Mouse (Mus musculus) hindbrain, embryonic 11.5 days (tissue): ENCODE results near the gene Mdm2. TPM values are rescaled to one million over a fixed set of nuclear protein-coding genes. Genes with fewer than 3 reads are reported as not detected.

Experiments used
- ATAC-seq: fragments of 200-750 bp; cut with Nextera tagmentation; 2 replicates; pipeline ENCODE4 v1.8.0; 2017; ENCODE audit warnings: mild to moderate bottlenecking, moderate TSS enrichment, moderate library complexity; ENCODE audit not compliant: low FRiP score
- DNase-seq: peaks from one replicate; pipeline ENCODE4 v3.0.0-alpha.2; 2015; ENCODE audit warnings: low spot score
- H3K27ac ChIP-seq: fragments of 300-500 bp; sonication (generic); 2 replicates; pipeline ENCODE4 v1.5.1; 2014; ENCODE audit warnings: mild to moderate bottlenecking, low read depth, low read length
- H3K27me3 ChIP-seq: fragments of 300-500 bp; sonication (generic); 2 replicates; pipeline ENCODE4 v1.6.1; 2014; ENCODE audit warnings: mild to moderate bottlenecking, low read length, moderate library complexity, mixed read lengths; ENCODE audit not compliant: control insufficient read depth, insufficient read depth
- H3K36me3 ChIP-seq: fragments of 300-500 bp; sonication (generic); 2 replicates; pipeline ENCODE4 v1.6.1; 2014; ENCODE audit warnings: mild to moderate bottlenecking, low read length, moderate library complexity, mixed read lengths; ENCODE audit not compliant: control insufficient read depth, insufficient read depth
- H3K4me1 ChIP-seq: fragments of 300-500 bp; sonication (generic); replicated peaks from 2 replicates; pipeline ENCODE4 v1.6.1; 2014; ENCODE audit warnings: low read length, mixed read lengths; ENCODE audit not compliant: control insufficient read depth, insufficient read depth
- H3K4me2 ChIP-seq: fragments of 300-500 bp; sonication (generic); replicated peaks from 2 replicates; pipeline ENCODE4 v1.6.1; 2014; ENCODE audit warnings: mild to moderate bottlenecking, low read depth, low read length
- H3K4me3 ChIP-seq: fragments of 300-500 bp; sonication (generic); 2 replicates; pipeline ENCODE4 v1.5.1; 2014; ENCODE audit warnings: low read depth, low read length
- H3K9ac ChIP-seq: fragments of 300-500 bp; sonication (generic); 2 replicates; pipeline ENCODE4 v1.6.1; 2014; ENCODE audit warnings: low read depth, low read length
- H3K9me3 ChIP-seq: fragments of 300-500 bp; sonication (generic); 2 replicates; pipeline ENCODE4 v1.6.1; 2016; ENCODE audit warnings: low read length; ENCODE audit not compliant: control insufficient read depth
- WGBS: fragments of 180-500 bp; shearing (Covaris S2); extraction: QIAGEN DNeasy Blood & Tissue Kit; methylation state at CpG from one replicate; pipeline ENCODE4 v1.1.7; 2014; 5-methylcytosine and 5-hydroxymethylcytosine counted together
- polyA plus RNA-seq: library from polyadenylated mRNA; unstranded; fragments of >200 nt; fragmentation: Nextera tagmentation; extraction: Ambion mirVana; gene quantifications from 2 replicates; pipeline ENCODE4 v1.2.1, GENCODE M21; 2014

Mdm2 gene
- polyA plus RNA-seq, 1 experiment from 2014 or later = 87.8 TPM

GRCm38 (mm10) chr10:117755086-117755798 lies 44.7 kb upstream of the Mdm2 start:
- H3K9ac ChIP-seq = no peak overlapping the region
- H3K4me3 ChIP-seq = no peak overlapping the region
- WGBS = 91% methylated on average over 13 of the region's 13 CpGs
- peaks cover 18% of the 10 kb centered on the region for H3K36me3 ChIP-seq
- no peaks in the 10 kb centered on the region for H3K27me3 ChIP-seq
- no peak overlapping the region for H3K27ac ChIP-seq
- no peak for ATAC-seq
- DNase-seq = no peak
- H3K4me2 ChIP-seq = no peak overlapping the region
- no peaks in the 10 kb centered on the region for H3K9me3 ChIP-seq
- no peaks in the 10 kb centered on the region for H3K4me1 ChIP-seq

DNA sequence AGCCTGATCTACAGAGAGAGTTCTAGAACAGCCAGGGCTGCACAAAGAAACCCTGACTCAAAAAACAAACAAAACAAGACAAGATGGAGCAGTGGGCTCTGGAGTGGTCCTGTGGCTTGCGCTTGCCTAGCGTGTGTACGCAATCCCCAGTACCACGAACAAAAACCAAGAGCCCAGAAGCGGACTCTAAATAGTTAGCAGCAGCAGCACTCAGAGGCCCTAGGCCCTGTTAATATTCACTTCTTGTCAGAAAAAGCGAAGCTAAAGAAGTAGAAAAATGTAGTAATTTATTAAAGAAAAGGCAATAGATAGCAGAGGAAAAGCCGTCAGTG lies 44.0 kb upstream of the Mdm2 start:
- 97% methylated on average over 7 of the region's 7 CpGs for WGBS
- Histone ChIP-seq H3K27me3 (no peaks in the 10 kb centered on the region), H3K9me3 (no peaks in the 10 kb centered on the region), H3K36me3 (peaks cover 20% of the 10 kb centered on the region), H3K9ac (no peak overlapping the region), H3K4me3 (no peak overlapping the region), H3K4me2 (no peak overlapping the region), H3K4me1 (no peaks in the 10 kb centered on the region), H3K27ac (no peak overlapping the region)
- ATAC-seq (no peak), DNase-seq (no peak)

GRCm38 (mm10) chr10:117753711-117754608 lies 43.4 kb upstream of the Mdm2 start:
- no peaks in the 10 kb centered on the region for H3K4me1 ChIP-seq

DNA sequence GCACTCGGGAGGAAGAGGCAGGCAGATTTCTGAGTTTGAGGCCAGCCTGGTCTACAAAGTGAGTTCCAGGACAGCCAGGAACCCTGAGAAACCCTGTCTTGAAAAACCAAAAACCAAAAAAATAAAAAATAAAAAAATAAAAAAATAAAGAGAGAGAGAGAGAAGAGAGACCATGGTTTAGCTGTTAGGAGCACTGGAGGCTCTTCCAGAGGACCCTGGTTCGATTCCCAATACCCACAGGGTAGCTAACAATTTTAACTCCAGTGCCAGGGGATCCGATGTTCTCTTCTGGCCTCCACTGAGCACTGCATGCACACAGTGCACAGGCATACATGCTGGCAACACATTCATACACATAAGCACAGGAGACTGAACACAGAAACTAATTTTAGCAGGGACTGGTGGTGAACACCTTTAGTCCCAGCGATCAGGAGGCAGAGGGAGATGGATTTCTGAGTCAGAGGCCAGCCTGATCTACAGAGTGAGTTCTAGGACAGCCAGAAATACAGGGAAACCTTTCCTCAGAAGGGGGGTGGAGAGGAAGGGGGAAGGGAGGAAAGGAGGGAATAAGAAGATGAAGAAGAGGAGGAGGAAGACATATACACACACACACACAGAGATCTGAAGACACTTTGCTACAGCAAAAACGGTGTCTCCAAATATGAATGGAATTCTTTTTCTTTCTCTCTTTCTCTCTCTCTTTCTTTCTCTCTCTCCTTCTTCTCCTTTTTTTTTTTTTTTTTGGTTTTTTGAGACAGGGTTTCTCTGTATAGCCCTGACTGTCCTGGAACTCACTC lies 42.5 kb upstream of the Mdm2 start:
- WGBS = over 99% methylated on average over 5 of the region's 5 CpGs
- H3K36me3 ChIP-seq = peaks cover 17% of the 10 kb centered on the region

More at GRCm38 (mm10) chr10:117753711-117754608, 43.4 kb upstream of the Mdm2 start:
- ATAC-seq (no peak), DNase-seq (no peak)
- Histone ChIP-seq H3K9me3 (no peaks in the 10 kb centered on the region), H3K27me3 (no peaks in the 10 kb centered on the region), H3K9ac (no peak overlapping the region), H3K4me2 (no peak overlapping the region), H3K4me3 (no peak overlapping the region), H3K27ac (no peak overlapping the region), H3K36me3 (peaks cover 19% of the 10 kb centered on the region)
- whole genome bisulfite sequencing = 90% methylated on average over 8 of the region's 8 CpGs

GRCm38 (mm10) chr10:117752304-117752821 lies 41.8 kb upstream of the Mdm2 start:
- DNase-seq (no peak), ATAC-seq (no peak)
- no peak overlapping the region for H3K27ac ChIP-seq
- H3K4me2 ChIP-seq = no peak overlapping the region
- no peak overlapping the region for H3K4me3 ChIP-seq
- no peaks in the 10 kb centered on the region for H3K9me3 ChIP-seq
- peaks cover 11% of the 10 kb centered on the region for H3K36me3 ChIP-seq
- H3K27me3 ChIP-seq = no peaks in the 10 kb centered on the region
- no peak overlapping the region for H3K9ac ChIP-seq
- no peaks in the 10 kb centered on the region for H3K4me1 ChIP-seq
- 97% methylated on average over 7 of the region's 7 CpGs for WGBS

More for the DNA sequence above, 42.5 kb upstream of the Mdm2 start:
- no peaks in the 10 kb centered on the region for H3K27me3 ChIP-seq
- H3K9me3 ChIP-seq = no peaks in the 10 kb centered on the region
- H3K4me1 ChIP-seq = no peaks in the 10 kb centered on the region
- H3K4me3 ChIP-seq = no peak overlapping the region
- H3K4me2 ChIP-seq = no peak overlapping the region
- no peak overlapping the region for H3K27ac ChIP-seq
- no peak for DNase-seq
- no peak for ATAC-seq
- H3K9ac ChIP-seq = no peak overlapping the region

DNA sequence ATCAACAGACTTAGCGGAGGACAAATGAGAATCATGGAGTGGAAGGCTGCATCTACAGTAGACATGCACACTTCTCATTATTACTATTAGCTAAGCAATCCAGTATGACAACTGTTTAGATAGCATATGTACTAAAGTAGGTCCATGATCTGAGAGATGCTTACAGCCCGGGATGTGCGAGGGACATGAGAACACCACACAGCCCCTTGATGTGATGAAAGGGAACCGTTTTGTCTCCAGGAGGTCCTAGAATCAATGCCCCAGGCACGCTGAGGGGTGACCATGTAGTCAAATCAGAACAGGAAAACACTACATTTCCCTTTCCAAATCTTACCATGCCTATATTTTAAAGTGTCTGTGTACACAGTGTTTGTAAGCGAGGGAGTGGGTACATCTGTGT lies 41.2 kb upstream of the Mdm2 start:
- H3K4me1 ChIP-seq = no peaks in the 10 kb centered on the region
- no peaks in the 10 kb centered on the region for H3K9me3 ChIP-seq
- peaks cover 11% of the 10 kb centered on the region for H3K36me3 ChIP-seq
- H3K9ac ChIP-seq = no peak overlapping the region
- H3K27me3 ChIP-seq = no peaks in the 10 kb centered on the region
- H3K4me3 ChIP-seq = no peak overlapping the region
- no peak for DNase-seq
- ATAC-seq = no peak
- H3K4me2 ChIP-seq = no peak overlapping the region
- H3K27ac ChIP-seq = no peak overlapping the region
- WGBS = 96% methylated on average over 6 of the region's 6 CpGs

DNA sequence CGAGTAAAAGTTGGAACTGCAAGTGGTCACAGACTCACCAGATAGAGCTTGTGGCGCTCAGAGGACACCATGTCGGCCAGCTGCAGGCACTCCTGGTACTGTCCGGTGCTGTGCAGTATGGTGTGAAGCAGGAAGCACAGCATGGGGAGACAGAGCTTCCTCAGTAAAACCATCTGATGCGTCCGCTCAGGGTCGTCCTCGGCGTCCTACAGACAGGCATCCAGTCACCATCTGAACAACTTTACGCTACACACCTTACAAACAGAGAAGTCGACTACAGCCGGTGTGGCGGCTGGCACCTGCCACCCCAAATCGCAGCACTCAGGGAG lies 40.7 kb upstream of the Mdm2 start:
- Histone ChIP-seq H3K4me2 (no peak overlapping the region), H3K9ac (no peak overlapping the region), H3K27ac (no peak overlapping the region), H3K9me3 (no peaks in the 10 kb centered on the region), H3K36me3 (peaks cover 11% of the 10 kb centered on the region), H3K4me3 (no peak overlapping the region), H3K27me3 (no peaks in the 10 kb centered on the region), H3K4me1 (no peaks in the 10 kb centered on the region)
- ATAC-seq (no peak), DNase-seq (no peak)
- 94% methylated on average over 14 of the region's 14 CpGs for WGBS

DNA sequence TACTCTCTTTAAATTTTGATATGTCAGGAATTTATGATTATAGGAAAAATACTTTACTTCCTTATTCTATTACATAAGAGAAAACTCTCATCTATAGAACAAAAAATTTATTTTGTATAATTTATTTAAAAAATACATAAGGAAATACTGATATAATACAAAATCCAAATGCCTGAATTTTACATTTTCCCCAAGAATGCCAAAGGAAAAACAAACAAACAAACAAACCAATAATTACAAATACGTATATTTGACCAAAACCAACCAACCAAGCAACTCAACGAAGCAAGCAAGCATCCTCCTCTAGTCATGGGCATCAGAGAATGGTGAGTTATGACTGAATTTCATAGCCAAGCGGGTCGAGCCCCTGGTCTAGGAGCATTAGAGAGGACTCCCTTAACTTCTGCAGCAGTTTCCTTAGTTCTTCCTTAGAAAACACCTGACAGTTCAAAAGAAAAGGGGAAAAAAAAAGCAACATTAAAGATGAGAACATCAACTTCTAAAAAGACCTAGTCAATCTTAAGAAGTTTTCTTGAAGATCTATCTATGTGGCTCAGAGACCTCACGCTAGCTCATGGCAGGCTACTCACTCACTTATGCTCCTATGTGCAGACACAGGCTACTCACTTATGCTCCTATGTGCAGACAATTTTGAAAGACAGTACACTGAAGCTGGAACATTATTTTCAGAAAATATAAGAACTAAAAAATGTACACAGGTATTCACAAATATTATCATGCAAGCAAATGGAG lies 40.1 kb upstream of the Mdm2 start:
- no peaks in the 10 kb centered on the region for H3K9me3 ChIP-seq
- no peak overlapping the region for H3K9ac ChIP-seq
- WGBS = 97% methylated on average over 5 of the region's 5 CpGs
- no peaks in the 10 kb centered on the region for H3K4me1 ChIP-seq
- peaks cover 8% of the 10 kb centered on the region for H3K36me3 ChIP-seq
- no peaks in the 10 kb centered on the region for H3K27me3 ChIP-seq
- ATAC-seq (no peak), DNase-seq (no peak)
- no peak overlapping the region for H3K27ac ChIP-seq
- no peak overlapping the region for H3K4me2 ChIP-seq
- no peak overlapping the region for H3K4me3 ChIP-seq
